Mouse (Mus musculus): ENCODE data around the gene Cdc42ep3. TPM values are rescaled to one million over a fixed set of nuclear protein-coding genes. Genes with fewer than 3 reads are reported as not detected.

Cdc42ep3 gene
- polyA plus RNA-seq, 1 experiment from 2014 or later: 47.4 TPM

DNA sequence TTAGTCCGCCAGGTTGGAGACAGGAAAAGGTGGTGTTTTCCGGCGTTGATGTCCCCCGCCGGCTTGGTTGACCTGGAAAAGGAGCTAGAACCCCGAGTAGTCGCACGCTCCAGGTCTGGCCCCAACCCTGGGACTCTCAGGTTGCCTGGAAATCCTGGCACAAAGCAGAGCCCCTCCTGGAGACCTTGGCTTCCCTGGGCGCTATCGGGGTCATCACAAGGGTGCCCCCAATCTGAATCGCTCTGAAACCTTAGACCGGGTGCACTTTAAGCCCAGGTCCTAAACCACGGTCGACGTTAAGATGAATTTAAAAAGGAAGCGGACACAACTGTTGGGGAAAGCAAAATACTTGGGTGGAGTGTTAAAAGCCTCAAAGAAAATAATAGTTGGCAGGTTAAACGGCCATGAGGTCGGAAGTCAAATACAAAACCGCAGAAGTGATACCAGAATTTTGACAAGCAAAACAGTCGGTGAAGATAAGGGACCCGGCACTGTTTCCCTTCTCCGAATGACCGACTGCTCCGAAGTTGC, 1.2 kb upstream of the Cdc42ep3 start:
- Histone ChIP-seq H3K36me3 (no peaks in the 10 kb centered on the region), H3K4me1 (replicated peaks) (peaks cover 22% of the 10 kb centered on the region), H3K27me3 (no peaks in the 10 kb centered on the region), H3K9me3 (no peaks in the 10 kb centered on the region), H3K4me3 (peak overlapping the region; percentile 64), H3K27ac (replicated peaks) (peak overlapping the region; percentile 96), H3K9ac (peak overlapping the region; percentile 73), H3K4me2 (peak overlapping the region; percentile 81)
- 9% methylated on average over 24 of the region's 24 CpGs for WGBS
- peak; percentile 28 for ATAC-seq (ENCODE audit: low FRiP score, low read depth)

DNA sequence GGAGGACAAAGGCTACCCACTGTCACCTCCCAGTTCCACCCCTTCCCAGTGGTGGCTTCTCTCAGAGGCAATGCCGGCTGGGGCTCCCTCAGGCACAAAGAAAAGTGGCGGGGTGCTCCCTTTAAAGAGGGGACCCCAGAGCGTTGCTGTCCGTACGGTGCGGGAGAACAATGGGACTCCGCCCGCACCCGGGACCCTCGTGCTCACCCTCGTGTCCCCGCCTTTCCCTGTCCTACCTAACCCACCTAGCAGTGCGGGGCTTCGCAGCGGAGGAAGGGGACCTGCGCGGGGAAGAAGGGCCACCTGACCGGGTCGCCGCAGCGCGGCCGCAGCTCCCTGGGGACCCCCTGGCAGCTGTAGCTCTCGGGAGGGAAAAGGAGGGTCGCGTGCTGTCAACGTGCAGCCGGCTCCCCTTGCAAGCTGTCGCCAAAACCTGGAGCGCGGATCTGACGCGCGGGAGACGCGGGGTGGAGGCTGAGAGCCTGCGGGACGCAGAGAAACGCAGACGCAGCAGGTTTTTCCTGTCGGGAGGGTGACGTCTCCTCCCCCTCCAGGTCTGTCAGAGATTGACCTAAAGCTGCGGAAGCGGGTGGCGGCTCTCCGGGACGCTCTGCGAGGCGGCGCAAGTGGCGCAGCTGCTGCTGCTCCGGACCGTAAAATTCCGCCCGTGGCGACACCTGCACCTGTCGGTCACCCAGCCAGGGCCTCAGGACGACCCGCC, 540 bp upstream of the Cdc42ep3 start:
- Histone ChIP-seq H3K36me3 (no peaks in the 10 kb centered on the region), H3K4me1 (replicated peaks) (peaks cover 29% of the 10 kb centered on the region), H3K4me2 (peak overlapping the region; percentile 81), H3K9me3 (no peaks in the 10 kb centered on the region), H3K4me3 (peak overlapping the region; percentile 64), H3K9ac (peak overlapping the region; percentile 73), H3K27ac (replicated peaks) (peak overlapping the region; percentile 96), H3K27me3 (no peaks in the 10 kb centered on the region)
- WGBS: under 1% methylated on average over 59 of the region's 59 CpGs
- peak; percentile 80 for ATAC-seq (ENCODE audit: low FRiP score, low read depth)

DNA sequence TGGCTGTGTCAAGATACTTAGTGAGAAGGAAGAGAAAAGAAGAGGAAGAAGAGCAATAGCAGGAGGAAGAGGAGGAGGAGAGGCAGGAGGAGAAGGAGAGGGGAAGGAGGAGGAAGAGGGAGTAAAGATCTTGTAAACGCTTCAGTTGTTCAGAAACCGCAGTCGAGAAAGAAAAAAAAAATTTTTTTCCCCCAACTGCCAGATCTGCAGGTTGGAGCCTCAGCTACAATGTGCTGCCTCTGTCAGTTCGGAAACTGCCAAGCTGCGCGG, 782 bp downstream of the Cdc42ep3 start:
- no peak for ATAC-seq (ENCODE audit: low FRiP score, low read depth)
- peak overlapping the region; percentile 64 for H3K4me3 ChIP-seq
- 0% methylated on average over 6 of the region's 6 CpGs for WGBS
- H3K4me1 ChIP-seq (replicated peaks): peaks cover 35% of the 10 kb centered on the region
- H3K27me3 ChIP-seq: no peaks in the 10 kb centered on the region
- H3K4me2 ChIP-seq: peak overlapping the region; percentile 81
- H3K27ac ChIP-seq (replicated peaks): peak overlapping the region; percentile 96
- H3K9ac ChIP-seq: peak overlapping the region; percentile 73
- no peaks in the 10 kb centered on the region for H3K36me3 ChIP-seq
- no peaks in the 10 kb centered on the region for H3K9me3 ChIP-seq

DNA sequence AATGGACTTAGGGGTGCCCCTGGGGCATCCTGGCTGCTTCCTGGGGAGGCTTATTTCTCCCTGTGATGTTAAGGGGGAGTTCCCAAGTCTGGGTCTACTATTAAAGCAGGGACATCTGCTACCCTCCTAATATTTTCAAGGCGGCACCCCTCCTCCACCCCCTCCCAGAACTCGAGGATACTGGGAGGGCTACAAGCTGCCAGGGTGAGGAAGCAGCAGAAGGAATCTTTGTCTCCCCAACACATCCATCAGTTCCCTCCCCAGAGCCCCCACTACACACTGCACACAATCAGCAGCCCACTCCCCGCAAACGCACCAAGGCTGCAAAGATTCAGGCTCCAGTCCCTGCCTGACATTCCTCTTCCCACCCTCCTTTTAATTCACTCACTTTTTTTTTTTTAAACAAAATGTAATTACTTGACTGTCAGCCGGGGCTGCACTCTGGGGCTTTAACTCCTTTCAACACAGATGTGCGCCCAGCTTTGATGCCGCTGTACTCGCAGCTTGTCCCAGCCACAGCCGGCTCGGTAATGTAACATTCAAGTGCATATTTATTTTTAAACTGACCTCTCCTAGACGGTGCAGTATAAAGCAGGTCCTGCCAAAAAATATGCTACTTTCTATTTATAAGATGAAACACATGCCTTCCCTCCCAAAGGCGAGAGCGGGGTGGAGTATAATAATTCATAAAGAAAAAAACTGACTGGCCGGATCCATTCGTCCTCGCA, 1.3 kb downstream of the Cdc42ep3 start:
- no peak for ATAC-seq (ENCODE audit: low FRiP score, low read depth)
- peak overlapping the region; percentile 64 for H3K4me3 ChIP-seq
- peaks cover 35% of the 10 kb centered on the region for H3K4me1 ChIP-seq (replicated peaks)
- 4% methylated on average over 16 of the region's 16 CpGs for WGBS
- H3K27ac ChIP-seq (replicated peaks): peak overlapping the region; percentile 96
- peak overlapping the region; percentile 81 for H3K4me2 ChIP-seq
- H3K36me3 ChIP-seq: no peaks in the 10 kb centered on the region
- H3K9me3 ChIP-seq: no peaks in the 10 kb centered on the region
- peak overlapping the region; percentile 73 for H3K9ac ChIP-seq
- H3K27me3 ChIP-seq: no peaks in the 10 kb centered on the region

DNA sequence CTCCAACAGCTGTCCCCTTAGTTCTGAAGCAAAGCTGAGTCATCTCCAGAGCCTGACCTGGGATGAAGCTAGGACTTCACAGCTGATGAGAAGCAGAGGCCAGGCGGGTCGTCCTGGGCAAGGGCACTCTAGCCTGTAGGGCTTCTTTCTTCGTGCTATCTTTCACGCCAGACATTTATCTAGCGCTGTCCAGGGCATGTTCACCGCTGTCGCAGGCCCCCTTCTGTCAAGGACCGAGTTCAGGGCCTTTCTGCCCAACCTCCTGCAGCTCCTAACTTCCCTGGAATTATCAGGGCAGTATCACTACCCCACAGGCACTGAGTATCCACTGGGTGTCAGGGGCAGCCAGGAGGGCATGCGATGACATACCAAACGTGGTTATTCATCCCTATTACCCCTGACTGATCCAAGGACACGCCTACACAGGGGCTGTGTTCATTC, 4.1 kb downstream of the Cdc42ep3 start:
- no peaks in the 10 kb centered on the region for H3K36me3 ChIP-seq
- no peak for ATAC-seq (ENCODE audit: low FRiP score, low read depth)
- no peak overlapping the region for H3K4me3 ChIP-seq
- no peaks in the 10 kb centered on the region for H3K27me3 ChIP-seq
- no peak overlapping the region for H3K27ac ChIP-seq (replicated peaks)
- no peak overlapping the region for H3K4me2 ChIP-seq
- 85% methylated on average over 11 of the region's 11 CpGs for WGBS
- peaks cover 35% of the 10 kb centered on the region for H3K4me1 ChIP-seq (replicated peaks)
- H3K9me3 ChIP-seq: no peaks in the 10 kb centered on the region
- H3K9ac ChIP-seq: no peak overlapping the region

DNA sequence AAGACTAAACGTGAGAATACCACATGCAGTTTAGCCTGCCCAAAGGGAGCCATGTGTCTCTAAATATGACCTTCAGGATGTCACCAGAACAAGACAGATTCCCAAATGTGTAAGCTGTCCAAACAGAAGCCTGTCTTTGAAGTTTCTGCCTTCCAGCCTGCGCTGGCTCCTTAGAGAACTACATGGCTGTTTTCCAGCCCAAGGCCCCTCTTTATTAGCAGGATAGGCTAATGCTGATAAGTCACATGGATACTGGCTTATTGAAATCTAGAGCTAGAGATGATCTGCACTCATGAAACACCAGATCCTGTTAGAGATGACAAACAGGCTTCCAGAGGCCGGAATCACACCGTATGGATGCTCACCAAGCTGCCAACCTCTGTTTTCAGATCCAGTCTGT, 5.5 kb downstream of the Cdc42ep3 start:
- H3K9me3 ChIP-seq: no peaks in the 10 kb centered on the region
- WGBS: 77% methylated on average over 4 of the region's 4 CpGs

DNA sequence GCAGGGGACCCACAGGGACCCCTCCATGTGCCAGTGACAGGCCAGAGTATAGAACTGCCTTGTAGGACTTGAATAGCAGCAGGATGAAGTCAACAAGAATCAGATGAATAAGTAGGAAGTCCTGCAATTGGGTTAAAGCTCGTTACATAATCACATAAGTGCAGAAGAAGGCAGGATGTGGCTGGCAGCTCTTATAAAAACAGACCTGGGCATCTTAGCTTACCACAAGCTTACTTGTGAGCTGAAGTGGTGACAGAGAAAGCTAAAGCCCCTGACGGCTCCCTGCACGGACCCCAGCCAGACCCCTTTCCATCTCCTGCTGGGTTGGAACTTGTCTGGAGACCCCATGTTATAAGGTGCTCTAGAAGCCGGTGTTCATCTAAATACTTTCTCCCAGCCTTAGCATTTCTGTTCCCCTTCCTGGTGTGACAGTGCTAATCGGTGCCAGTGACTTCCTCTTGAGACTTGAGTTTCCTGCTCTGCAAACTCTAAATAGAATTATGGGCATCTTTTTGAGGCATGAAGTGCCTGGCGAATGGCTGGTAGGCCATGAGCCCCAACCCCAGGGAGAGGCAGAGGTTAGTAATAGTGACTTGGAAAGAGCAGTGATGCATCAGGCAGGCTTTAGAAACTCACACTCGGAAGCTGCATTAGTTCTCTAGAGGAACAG, 6.8 kb downstream of the Cdc42ep3 start:
- Histone ChIP-seq H3K36me3 (no peaks in the 10 kb centered on the region), H3K27ac (replicated peaks) (no peak overlapping the region), H3K4me2 (no peak overlapping the region), H3K4me3 (no peak overlapping the region), H3K9ac (no peak overlapping the region), H3K9me3 (no peaks in the 10 kb centered on the region), H3K27me3 (no peaks in the 10 kb centered on the region), H3K4me1 (replicated peaks) (peaks cover 37% of the 10 kb centered on the region)
- WGBS: 82% methylated on average over 7 of the region's 7 CpGs
- no peak for ATAC-seq (ENCODE audit: low FRiP score, low read depth)

More for the DNA sequence above, 5.5 kb downstream of the Cdc42ep3 start:
- Histone ChIP-seq H3K36me3 (no peaks in the 10 kb centered on the region), H3K9ac (no peak overlapping the region), H3K27me3 (no peaks in the 10 kb centered on the region), H3K4me1 (replicated peaks) (peaks cover 35% of the 10 kb centered on the region), H3K4me3 (no peak overlapping the region), H3K27ac (replicated peaks) (no peak overlapping the region), H3K4me2 (no peak overlapping the region)
- ATAC-seq (ENCODE audit: low FRiP score, low read depth): no peak

DNA sequence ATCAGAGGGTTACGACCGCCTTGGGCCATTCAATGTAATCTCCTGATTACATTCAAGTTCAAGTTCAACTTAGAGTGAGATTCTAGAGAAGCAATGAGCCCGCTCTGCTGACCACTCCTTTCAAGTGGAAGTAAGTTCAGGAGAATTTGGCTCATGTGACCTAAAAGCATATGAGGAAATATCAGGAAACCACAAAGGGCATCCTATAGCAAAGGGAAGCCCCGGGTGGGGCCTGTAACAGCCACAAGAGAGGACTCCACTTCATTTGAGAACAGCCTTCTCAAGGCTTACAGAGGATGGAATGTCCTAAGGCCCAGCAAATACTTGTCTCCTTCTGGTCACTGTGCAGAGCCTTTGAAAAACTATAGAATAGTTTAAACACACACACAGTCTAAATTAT, 7.6 kb downstream of the Cdc42ep3 start:
- WGBS: 94% methylated on average over 4 of the region's 4 CpGs
- no peak overlapping the region for H3K9ac ChIP-seq
- no peaks in the 10 kb centered on the region for H3K27me3 ChIP-seq
- H3K9me3 ChIP-seq: no peaks in the 10 kb centered on the region
- no peak for ATAC-seq (ENCODE audit: low FRiP score, low read depth)
- H3K4me1 ChIP-seq (replicated peaks): peaks cover 30% of the 10 kb centered on the region
- no peak overlapping the region for H3K4me2 ChIP-seq
- no peak overlapping the region for H3K27ac ChIP-seq (replicated peaks)
- H3K4me3 ChIP-seq: no peak overlapping the region
- H3K36me3 ChIP-seq: no peaks in the 10 kb centered on the region

DNA sequence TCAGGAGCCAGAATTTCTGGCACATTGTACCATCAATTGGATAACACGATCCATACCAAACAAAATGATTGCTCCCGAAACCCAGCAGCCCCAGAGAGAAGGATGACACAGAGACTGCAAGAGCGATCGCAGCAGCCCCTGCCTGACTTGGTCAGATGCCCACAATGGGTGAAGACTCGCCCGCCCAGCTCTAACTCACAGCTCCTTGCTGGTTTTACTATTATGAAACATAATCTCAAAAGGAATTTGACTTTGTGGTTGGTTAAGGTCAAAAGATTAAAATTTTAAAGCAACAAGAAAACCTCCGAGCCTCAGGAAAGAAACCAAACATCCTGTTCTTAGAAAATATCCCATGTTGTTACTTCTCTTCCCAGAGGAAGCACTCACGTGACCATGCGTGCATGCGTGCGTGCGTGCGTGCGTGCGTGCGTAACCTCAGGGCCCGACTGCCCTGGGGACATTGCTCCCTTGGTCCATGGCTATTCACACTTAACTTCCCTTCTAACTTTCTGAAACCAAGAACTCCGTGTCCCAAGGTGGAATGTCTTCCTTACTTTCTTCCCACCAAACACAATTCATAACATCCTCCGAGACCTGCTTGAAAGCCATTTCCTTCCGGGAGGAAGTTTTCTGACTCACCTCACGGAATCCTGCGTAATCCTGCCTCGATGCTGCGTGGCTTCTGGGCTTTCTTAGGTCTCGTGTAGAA, 9.7 kb downstream of the Cdc42ep3 start:
- Histone ChIP-seq H3K36me3 (0 out of 2 replicates have a peak, but pooled peaks cover under 1% of the 10 kb centered on the region), H3K4me1 (replicated peaks) (peaks cover 13% of the 10 kb centered on the region), H3K27ac (replicated peaks) (no peak overlapping the region), H3K4me3 (no peak overlapping the region), H3K4me2 (no peak overlapping the region), H3K9me3 (no peaks in the 10 kb centered on the region), H3K9ac (no peak overlapping the region), H3K27me3 (no peaks in the 10 kb centered on the region)
- no peak for ATAC-seq (ENCODE audit: low FRiP score, low read depth)
- WGBS: 87% methylated on average over 25 of the region's 25 CpGs

DNA sequence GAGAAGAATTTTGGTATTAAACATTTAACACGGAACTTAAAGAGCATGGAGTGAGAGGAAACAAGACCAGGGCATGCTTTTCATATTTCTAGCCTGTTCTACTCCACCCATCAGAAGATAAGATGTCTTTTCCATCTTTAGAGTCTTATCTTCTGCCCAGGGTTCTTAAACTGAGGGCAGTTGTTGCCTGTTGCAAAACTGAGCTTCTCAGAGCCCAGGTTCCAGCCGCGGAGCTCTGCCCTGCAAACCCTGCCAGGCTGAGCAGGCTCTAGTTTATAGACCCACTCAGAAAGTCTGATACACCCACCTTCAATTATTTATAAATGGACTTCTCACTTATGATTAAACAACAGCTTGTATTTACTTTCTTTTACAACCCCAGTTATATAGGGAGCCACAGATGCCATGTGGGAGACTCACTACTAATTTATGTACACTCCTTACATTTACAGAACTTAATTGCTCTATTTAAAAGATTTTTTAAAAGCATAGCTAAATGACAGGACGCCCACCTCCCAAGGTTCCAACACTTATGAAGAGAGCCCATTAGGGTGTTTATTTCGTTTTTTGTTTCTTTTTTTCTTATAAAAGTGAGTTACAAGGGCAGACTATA, 11.5 kb downstream of the Cdc42ep3 start:
- Histone ChIP-seq H3K9me3 (no peaks in the 10 kb centered on the region), H3K4me2 (no peak overlapping the region), H3K27ac (replicated peaks) (no peak overlapping the region), H3K9ac (no peak overlapping the region), H3K36me3 (0 out of 2 replicates have a peak, but pooled peaks cover 3% of the 10 kb centered on the region), H3K4me1 (replicated peaks) (peaks cover 7% of the 10 kb centered on the region; the same call in 1 of the 2 replicates), H3K4me3 (no peak overlapping the region), H3K27me3 (no peaks in the 10 kb centered on the region)
- WGBS: 66% methylated on average over 5 of the region's 5 CpGs
- no peak for ATAC-seq (ENCODE audit: low FRiP score, low read depth)

DNA sequence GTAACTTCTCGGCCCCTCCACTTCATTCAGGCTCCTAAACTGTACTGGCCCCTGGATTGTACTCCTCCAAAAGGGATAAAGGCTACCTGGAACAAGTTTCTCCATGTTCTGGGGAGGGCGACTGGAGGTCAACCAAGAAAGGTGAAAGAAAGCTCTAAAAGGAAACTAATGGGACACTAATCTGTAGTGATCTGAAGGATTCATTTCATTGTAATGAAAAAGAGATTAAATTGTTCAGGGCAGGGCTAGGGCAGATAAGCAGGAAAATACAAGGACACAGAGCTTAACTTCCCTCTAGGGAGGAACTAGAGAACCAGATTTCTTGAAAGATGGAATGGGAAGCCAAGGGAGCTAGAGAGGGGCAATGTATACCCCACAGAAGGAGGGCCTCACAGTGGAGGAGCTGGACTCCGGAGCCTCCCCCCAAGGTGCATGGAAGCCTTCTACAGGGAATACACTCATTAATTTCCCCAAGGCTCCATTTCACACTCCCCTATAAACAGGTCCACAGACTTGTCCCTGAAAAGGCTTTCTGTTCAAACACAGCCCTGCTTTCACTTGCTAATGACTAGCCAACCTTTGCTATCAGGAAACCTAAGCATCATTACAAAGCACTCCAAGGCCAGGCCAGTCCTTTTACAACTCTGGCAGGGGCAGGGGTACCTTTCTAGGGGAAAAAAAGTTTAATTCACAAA, 12.1 kb downstream of the Cdc42ep3 start:
- Histone ChIP-seq H3K4me1 (replicated peaks) (peaks cover 7% of the 10 kb centered on the region; the same call in 1 of the 2 replicates), H3K4me3 (no peak overlapping the region), H3K27me3 (no peaks in the 10 kb centered on the region), H3K4me2 (no peak overlapping the region), H3K36me3 (0 out of 2 replicates have a peak, but pooled peaks cover 3% of the 10 kb centered on the region), H3K27ac (replicated peaks) (no peak overlapping the region), H3K9ac (no peak overlapping the region), H3K9me3 (no peaks in the 10 kb centered on the region)
- no peak for ATAC-seq (ENCODE audit: low FRiP score, low read depth)
- 48% methylated on average over 3 of the region's 3 CpGs for WGBS

Measured in hindbrain, embryonic 15.5 days (tissue).